Mouse (Mus musculus) embryonic facial prominence, embryonic 11.5 days (tissue): ENCODE data around the gene Plcg2. TPM values are rescaled to one million over a fixed set of nuclear protein-coding genes. Genes with fewer than 3 reads are reported as not detected.
A peak's percentile ranks its signal among the peaks of the same experiment; 100 is the strongest.

Experiments
- ATAC-seq: fragments of 200-750 bp; cut with Nextera tagmentation; replicated peaks from 2 replicates; pipeline ENCODE4 v1.8.0; 2017; ENCODE audit warnings: low read depth; ENCODE audit not compliant: insufficient number of reproducible peaks, low FRiP score, low TSS enrichment
- DNase-seq: peaks from one replicate; pipeline ENCODE4 v3.0.0-alpha.2; 2015; ENCODE audit warnings: low spot score
- H3K27ac ChIP-seq: fragments of 300-500 bp; sonication (generic); replicated peaks from 2 replicates; pipeline ENCODE4 v1.5.1; 2014; ENCODE audit warnings: mild to moderate bottlenecking, low read depth, low read length, control low read depth
- H3K27me3 ChIP-seq: fragments of 300-500 bp; sonication (generic); 2 replicates; pipeline ENCODE4 v1.6.1; 2014; ENCODE audit warnings: mild to moderate bottlenecking, low read length, moderate library complexity, mixed read lengths; ENCODE audit not compliant: control insufficient read depth, insufficient read depth
- H3K36me3 ChIP-seq: fragments of 300-500 bp; sonication (generic); replicated peaks from 2 replicates; pipeline ENCODE4 v1.6.1; 2014; ENCODE audit warnings: low read depth, mild to moderate bottlenecking, low read length, moderate library complexity, mixed read lengths; ENCODE audit not compliant: control insufficient read depth, insufficient read depth
- H3K4me1 ChIP-seq: fragments of 300-500 bp; sonication (generic); 2 replicates; pipeline ENCODE4 v1.6.1; 2014; ENCODE audit warnings: low read length, mixed read lengths; ENCODE audit not compliant: control insufficient read depth, insufficient read depth
- H3K4me2 ChIP-seq: fragments of 300-500 bp; sonication (generic); 2 replicates; pipeline ENCODE4 v1.6.1; 2014; ENCODE audit warnings: low read depth, mild to moderate bottlenecking, control low read depth, low read length, moderate library complexity
- H3K4me3 ChIP-seq: fragments of 300-500 bp; sonication (generic); 2 replicates; pipeline ENCODE4 v1.5.1; 2014; ENCODE audit warnings: low read depth, low read length, control low read depth
- H3K9ac ChIP-seq: fragments of 300-500 bp; sonication (generic); replicated peaks from 2 replicates; pipeline ENCODE4 v1.6.1; 2014; ENCODE audit warnings: mild to moderate bottlenecking, control low read depth, low read length
- H3K9me3 ChIP-seq: fragments of 300-500 bp; sonication (generic); replicated peaks from 2 replicates; pipeline ENCODE4 v1.6.1; 2016; ENCODE audit warnings: mild to moderate bottlenecking, low read length, inconsistent platforms, mixed read lengths; ENCODE audit not compliant: control insufficient read depth
- WGBS: fragments of 180-500 bp; shearing (Covaris S2); extraction: QIAGEN DNeasy Blood & Tissue Kit; methylation state at CpG from one replicate; pipeline ENCODE4 v1.1.7; 2014; 5-methylcytosine and 5-hydroxymethylcytosine counted together
- polyA plus RNA-seq: library from polyadenylated mRNA; unstranded; fragments of >200 nt; fragmentation: Nextera tagmentation; extraction: Ambion mirVana; gene quantifications from 2 replicates; pipeline ENCODE4 v1.2.1, GENCODE M21; 2014

The Plcg2 gene
- polyA plus RNA-seq, 1 experiment from 2014 or later: 1.8 TPM

DNA sequence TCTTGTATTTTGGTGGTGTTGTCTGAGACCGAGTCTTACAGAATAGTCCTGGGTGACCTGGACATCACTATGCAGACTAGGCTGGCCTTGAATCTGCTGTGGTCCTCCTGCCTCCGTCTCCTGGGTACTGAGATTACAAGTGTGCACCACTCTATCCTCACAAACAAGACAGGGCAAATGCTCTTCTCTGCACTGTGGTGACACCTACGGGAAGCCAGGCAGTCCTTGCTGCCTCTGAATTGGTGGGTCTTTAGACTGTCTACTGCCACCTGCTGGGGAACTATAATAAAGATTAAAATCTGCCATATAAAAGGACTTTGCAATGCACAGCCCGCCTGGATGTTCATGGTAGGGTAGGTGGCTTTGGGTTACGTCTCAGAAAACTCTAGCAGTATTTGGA is 32.8 kb upstream of the Plcg2 start:
- DNase-seq (peak; percentile 90), ATAC-seq (peak; percentile 27; the same call in 1 of the 2 replicates)
- Histone ChIP-seq H3K27me3 (no peaks in the 10 kb centered on the region), H3K9ac (no peak overlapping the region), H3K4me2 (no peak overlapping the region), H3K4me1 (peaks cover 2% of the 10 kb centered on the region; the same call in 1 of the 2 replicates), H3K4me3 (no peak overlapping the region), H3K9me3 (no peaks in the 10 kb centered on the region), H3K36me3 (no peaks in the 10 kb centered on the region), H3K27ac (no peak overlapping the region)
- 44% methylated on average over 5 of the region's 5 CpGs for WGBS

DNA sequence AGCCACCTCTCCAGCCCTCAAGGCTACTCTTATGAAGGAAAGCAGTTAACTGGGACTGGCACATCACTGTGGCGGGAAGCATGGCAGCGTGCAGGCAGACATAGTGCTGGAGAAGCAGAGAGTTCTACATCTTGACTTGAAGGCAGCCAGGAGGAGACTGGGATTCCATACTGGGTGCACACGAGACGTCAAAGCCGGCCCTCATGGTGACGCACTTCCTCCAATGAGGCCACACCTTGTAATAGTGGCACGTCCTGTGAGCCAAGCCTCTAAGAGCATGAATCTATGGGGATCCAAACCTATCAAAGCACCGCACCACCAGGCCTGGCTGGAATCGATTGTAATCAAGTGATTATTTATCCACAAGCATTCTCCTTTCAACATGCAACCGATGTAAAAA is 30.6 kb upstream of the Plcg2 start:
- Histone ChIP-seq H3K27ac (no peak overlapping the region), H3K4me1 (peaks cover 2% of the 10 kb centered on the region; the same call in 1 of the 2 replicates), H3K4me2 (no peak overlapping the region), H3K4me3 (no peak overlapping the region), H3K9ac (no peak overlapping the region), H3K36me3 (no peaks in the 10 kb centered on the region), H3K9me3 (no peaks in the 10 kb centered on the region), H3K27me3 (no peaks in the 10 kb centered on the region)
- DNase-seq (no peak), ATAC-seq (no peak)
- WGBS: 84% methylated on average over 10 of the region's 10 CpGs

DNA sequence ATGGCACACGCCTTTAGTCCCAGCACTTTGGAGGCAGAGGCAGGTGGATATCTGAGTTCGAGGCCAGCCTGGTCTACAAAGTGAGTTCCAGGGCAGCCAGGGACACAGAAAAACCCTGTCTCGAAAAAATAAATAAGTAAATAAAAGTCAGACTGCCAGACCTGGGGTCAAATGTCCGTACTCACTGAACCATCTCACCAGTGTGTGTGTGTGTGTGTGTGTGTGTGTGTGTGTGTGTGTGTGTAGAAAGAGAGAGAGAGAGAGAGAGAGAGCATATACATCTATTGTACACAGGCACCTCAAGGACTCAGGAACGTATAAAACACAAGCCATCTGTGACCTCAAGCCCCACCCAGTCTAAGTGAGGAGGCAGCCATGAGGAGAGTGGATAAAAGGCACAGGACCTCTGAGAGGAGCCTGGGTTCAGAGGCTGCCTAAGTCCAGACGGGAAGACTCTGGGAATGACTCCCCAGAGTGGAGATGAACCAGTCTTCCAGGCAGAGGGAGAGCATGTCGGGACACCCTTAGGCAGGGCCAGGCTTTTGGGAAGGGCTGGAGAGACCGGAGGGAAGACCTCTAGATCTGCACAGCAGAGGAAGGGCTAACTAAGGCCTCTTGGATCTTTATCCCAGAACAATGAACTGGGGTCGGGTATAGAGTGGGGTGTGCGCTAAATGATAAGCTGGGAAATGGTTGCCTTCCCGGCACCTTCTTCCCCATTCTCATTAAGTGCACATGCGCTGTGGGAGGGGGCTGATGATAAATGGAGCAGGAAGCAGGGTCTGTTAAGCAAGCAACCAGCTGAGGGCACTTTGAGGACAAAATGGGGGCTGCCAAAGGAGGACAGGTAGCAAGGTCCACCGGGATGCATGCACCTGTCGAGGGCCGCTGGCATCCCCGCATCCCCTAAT is 28.4 kb upstream of the Plcg2 start:
- H3K9ac ChIP-seq: peak overlapping the region; percentile 10
- ATAC-seq (peak; percentile 20), DNase-seq (no peak)
- H3K27me3 ChIP-seq: no peaks in the 10 kb centered on the region
- peak overlapping the region; percentile 39 for H3K4me2 ChIP-seq
- no peak overlapping the region for H3K4me3 ChIP-seq
- H3K36me3 ChIP-seq: no peaks in the 10 kb centered on the region
- peak overlapping the region; percentile 35; the same call in 1 of the 2 replicates for H3K27ac ChIP-seq
- WGBS: 31% methylated on average over 16 of the region's 16 CpGs
- H3K9me3 ChIP-seq: no peaks in the 10 kb centered on the region
- H3K4me1 ChIP-seq: peaks cover 2% of the 10 kb centered on the region; the same call in 1 of the 2 replicates

DNA sequence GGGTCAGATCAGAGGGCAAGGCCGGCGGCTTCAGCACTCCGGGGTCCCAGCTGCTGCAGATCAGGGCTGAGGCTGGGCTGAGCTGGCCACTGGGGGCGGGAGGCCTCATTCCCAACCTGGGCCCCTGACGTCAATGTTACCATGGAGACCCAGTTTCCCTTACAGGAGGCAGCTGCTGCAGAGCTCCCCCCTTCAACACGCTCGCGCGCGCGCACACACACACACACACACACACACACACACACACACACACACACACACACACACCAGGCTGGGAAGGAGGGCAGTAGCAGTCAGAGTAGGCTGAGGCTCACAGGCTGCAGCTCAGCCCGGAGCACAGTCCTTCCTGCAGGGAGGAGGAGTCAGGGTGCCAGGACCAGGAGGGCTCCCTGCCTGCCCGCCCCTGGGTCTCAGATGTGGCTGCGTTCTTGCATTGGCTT is 27.7 kb upstream of the Plcg2 start:
- 0% methylated on average over 14 of the region's 14 CpGs for WGBS
- peak overlapping the region; percentile 10 for H3K9ac ChIP-seq

DNA sequence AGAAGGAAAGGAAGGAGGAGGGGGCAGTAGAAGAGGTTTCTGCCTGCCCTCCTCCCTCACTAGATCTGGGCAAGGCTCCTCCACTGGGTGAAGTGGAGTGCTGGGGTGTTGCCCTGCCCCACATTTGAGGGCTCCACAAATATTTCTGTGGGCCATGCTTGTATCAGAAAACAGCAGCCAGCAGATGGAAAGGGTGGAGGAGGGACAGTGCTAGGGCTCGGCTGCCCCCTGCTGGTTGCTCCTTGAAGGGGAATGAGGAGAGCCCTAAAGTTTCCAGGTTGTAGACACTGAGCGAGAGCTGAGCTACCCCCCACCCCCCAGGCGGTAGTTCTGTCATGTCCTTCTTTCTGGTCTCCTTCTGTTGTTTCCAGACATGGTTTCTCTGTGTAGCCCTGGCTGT is 26.9 kb upstream of the Plcg2 start:
- no peak overlapping the region for H3K4me2 ChIP-seq
- no peaks in the 10 kb centered on the region for H3K9me3 ChIP-seq
- peaks cover 2% of the 10 kb centered on the region; the same call in 1 of the 2 replicates for H3K4me1 ChIP-seq
- peak; percentile 83 for DNase-seq
- ATAC-seq: no peak
- H3K27me3 ChIP-seq: no peaks in the 10 kb centered on the region
- no peak overlapping the region for H3K9ac ChIP-seq
- H3K27ac ChIP-seq: no peak overlapping the region
- no peak overlapping the region for H3K4me3 ChIP-seq
- no peaks in the 10 kb centered on the region for H3K36me3 ChIP-seq
- 20% methylated on average over 3 of the region's 3 CpGs for WGBS

More for the DNA sequence above, 27.7 kb upstream of the Plcg2 start:
- H3K27me3 ChIP-seq: no peaks in the 10 kb centered on the region
- peaks cover 2% of the 10 kb centered on the region; the same call in 1 of the 2 replicates for H3K4me1 ChIP-seq
- peak; percentile 91 for DNase-seq
- H3K9me3 ChIP-seq: no peaks in the 10 kb centered on the region
- ATAC-seq: peak; percentile 87
- no peak overlapping the region for H3K4me3 ChIP-seq
- peak overlapping the region; percentile 39 for H3K4me2 ChIP-seq
- peak overlapping the region; percentile 35; the same call in 1 of the 2 replicates for H3K27ac ChIP-seq
- H3K36me3 ChIP-seq: no peaks in the 10 kb centered on the region

DNA sequence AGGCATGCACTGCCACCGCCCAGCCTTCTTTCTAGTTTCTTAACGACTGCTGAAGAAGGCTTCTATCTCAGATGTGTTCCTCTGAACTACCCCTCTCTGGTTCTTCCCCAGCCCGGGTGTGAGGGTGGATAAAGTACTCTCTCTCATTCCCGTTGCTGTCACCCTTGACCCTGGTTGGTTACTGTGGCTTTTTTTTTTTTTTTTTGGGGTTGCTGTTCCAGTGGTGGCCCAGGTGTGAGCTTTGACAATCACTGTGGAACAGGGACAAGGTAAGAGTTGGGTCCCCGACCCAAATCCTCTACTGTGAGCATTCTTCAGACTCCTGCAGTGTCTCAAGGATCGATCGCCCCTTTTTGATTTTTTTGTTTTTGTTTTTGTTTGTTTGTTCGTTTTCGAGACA is 26.4 kb upstream of the Plcg2 start:
- DNase-seq (no peak), ATAC-seq (no peak)
- Histone ChIP-seq H3K36me3 (no peaks in the 10 kb centered on the region), H3K4me2 (no peak overlapping the region), H3K4me1 (peaks cover 2% of the 10 kb centered on the region; the same call in 1 of the 2 replicates), H3K4me3 (no peak overlapping the region), H3K9me3 (no peaks in the 10 kb centered on the region), H3K9ac (no peak overlapping the region), H3K27me3 (no peaks in the 10 kb centered on the region), H3K27ac (no peak overlapping the region)
- WGBS: 71% methylated on average over 9 of the region's 9 CpGs

DNA sequence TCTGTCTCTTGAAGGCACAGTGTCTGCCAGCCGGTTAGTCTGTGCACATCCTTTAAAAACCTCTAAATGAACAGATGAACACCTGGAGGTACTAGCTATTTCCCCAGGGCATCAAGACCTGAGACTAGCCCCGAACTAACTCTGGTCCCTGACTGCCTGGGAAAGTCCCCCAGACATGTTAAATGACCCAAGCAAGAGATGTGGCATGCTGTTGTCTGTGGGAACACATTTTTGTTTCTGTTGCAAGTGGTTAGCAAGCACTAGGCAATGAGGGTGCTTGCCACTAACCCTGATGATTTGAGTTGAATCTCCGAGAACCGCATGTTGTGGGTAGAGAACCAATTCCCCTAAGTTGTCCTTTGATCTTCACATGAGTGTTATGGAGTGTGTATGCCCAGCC is 25.8 kb upstream of the Plcg2 start:
- no peak overlapping the region for H3K9ac ChIP-seq
- ATAC-seq: no peak
- 78% methylated on average over 4 of the region's 4 CpGs for WGBS

DNA sequence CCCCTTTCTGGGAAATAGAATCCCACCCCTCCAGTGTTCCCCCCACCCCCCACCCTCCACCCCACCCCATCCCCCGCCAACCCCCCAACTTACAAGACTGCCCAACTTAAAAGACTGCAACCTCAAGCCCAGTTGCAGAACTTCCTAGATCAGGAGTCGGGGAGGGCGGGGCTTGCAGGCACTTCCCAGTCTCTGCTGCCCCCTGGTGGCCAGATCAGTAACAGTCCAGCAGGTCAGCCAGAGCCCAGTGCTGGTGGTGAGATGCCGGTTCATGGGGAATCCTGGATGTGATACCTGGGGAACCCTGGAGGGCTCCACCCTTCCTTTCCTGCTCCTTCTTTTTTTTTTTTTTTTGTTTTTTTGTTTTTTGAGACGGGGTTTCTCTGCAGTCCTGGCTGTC is 23.1 kb upstream of the Plcg2 start:
- peak; percentile 95 for DNase-seq
- 0% methylated on average over 5 of the region's 5 CpGs for WGBS
- H3K4me3 ChIP-seq: no peak overlapping the region
- no peak overlapping the region for H3K9ac ChIP-seq
- 0 out of 2 replicates have a peak, but pooled peaks have one; percentile 32 for ATAC-seq
- no peak overlapping the region for H3K27ac ChIP-seq
- no peak overlapping the region for H3K4me2 ChIP-seq
- no peaks in the 10 kb centered on the region; the same call in 1 of the 2 replicates for H3K4me1 ChIP-seq
- no peaks in the 10 kb centered on the region for H3K36me3 ChIP-seq
- no peaks in the 10 kb centered on the region for H3K27me3 ChIP-seq
- no peaks in the 10 kb centered on the region for H3K9me3 ChIP-seq

More for the DNA sequence above, 25.8 kb upstream of the Plcg2 start:
- no peak overlapping the region for H3K4me2 ChIP-seq
- H3K36me3 ChIP-seq: no peaks in the 10 kb centered on the region
- H3K4me1 ChIP-seq: peaks cover 2% of the 10 kb centered on the region; the same call in 1 of the 2 replicates
- no peak for DNase-seq
- no peaks in the 10 kb centered on the region for H3K27me3 ChIP-seq
- H3K4me3 ChIP-seq: no peak overlapping the region
- H3K9me3 ChIP-seq: no peaks in the 10 kb centered on the region
- no peak overlapping the region for H3K27ac ChIP-seq
